Comparison of ENCODE assay signal across 10 mouse cellular contexts in genomic region chr2:154038932-154039331, GRCm38 (mm10). TPM values are rescaled to one million over a fixed set of nuclear protein-coding genes. Genes with fewer than 3 reads are reported as not detected.
DNase-seq lines count a peak whose midpoint lies in the region; ATAC-seq and TF ChIP-seq lines count a peak whose summit lies in the region.
"Had no signal": no experiment of that assay in that cellular context is flagged by ENCODE, and none has a peak within 500 bp of the region (broad histone marks: within the 10 kb centered on the region; RNA-seq: fewer than 3 reads in every experiment).

No protein-coding gene starts in this region.

- DNase-seq in layer of hippocampus, adult 11-12 months (ENCODE audit: low spot score), result peak; percentile 29
- no peak for DNase-seq in layer of hippocampus, adult 9-11 months
- peak; percentile 51 for DNase-seq in ES-E14 (ENCODE audit: low read depth, low spot score)
- peak; percentile 69 for DNase-seq in adrenal gland, postnatal 10 days
- DNase-seq in left cerebral cortex, postnatal 4 days, result peak; percentile 46
- DNase-seq in stomach, postnatal 0 days (ENCODE audit: low spot score), result peak; percentile 47
- DNase-seq in urinary bladder, postnatal 36 days (ENCODE audit: low spot score in 2 of 2), result no peak

- H3K4me2 ChIP-seq in stomach, postnatal 0 days (replicated peaks; ENCODE audit: low read depth), result no peak overlapping the region

- no peaks in the 10 kb centered on the region for H3K36me3 ChIP-seq in ES-E14 (ENCODE audit: control insufficient read depth, insufficient read depth, low read length, poor library complexity, severe bottlenecking)
- H3K36me3 ChIP-seq in stomach, postnatal 0 days (ENCODE audit: control insufficient read depth, insufficient read depth, low read length), result no peaks in the 10 kb centered on the region

- intact Hi-C loops in left cerebral cortex, postnatal 4 days (cut with DNase I), result no loop called here

- H3K27me3 ChIP-seq in stomach, postnatal 0 days (ENCODE audit: control insufficient read depth, insufficient read depth, low read length), result no peaks in the 10 kb centered on the region

- no peaks in the 10 kb centered on the region for H3K9me3 ChIP-seq in ES-E14 (ENCODE audit: control insufficient read depth, insufficient read depth, low read depth, low read length)
- H3K9me3 ChIP-seq in stomach, postnatal 0 days (ENCODE audit: control insufficient read depth, low read length), result no peaks in the 10 kb centered on the region

- TF ChIP-seq CTCF in cortical plate, adult 2 months (IDR thresholded peaks at IDR 0.05; ENCODE audit: extremely low read depth, insufficient read depth, low read length), result peak; percentile 52
- TF ChIP-seq CTCF in stomach, postnatal 0 days (IDR thresholded peaks at IDR 0.05; ENCODE audit: low read depth), result peak; percentile 66

- no peak overlapping the region for H3K9ac ChIP-seq in ES-E14 (ENCODE audit: insufficient read depth, low read depth, low read length, poor library complexity, severe bottlenecking)
- H3K9ac ChIP-seq in stomach, postnatal 0 days (ENCODE audit: low read length), result no peak overlapping the region

- no peaks in the 10 kb centered on the region for H3K4me1 ChIP-seq in ES-E14 (ENCODE audit: control insufficient read depth in 2 of 2, insufficient read depth in 2 of 2, low read length in 2 of 2, poor library complexity in 1 of 2)
- H3K4me1 ChIP-seq in cortical plate, adult 2 months (ENCODE audit: control insufficient read depth, insufficient read depth, low read length), result no peaks in the 10 kb centered on the region
- no peaks in the 10 kb centered on the region for H3K4me1 ChIP-seq in stomach, postnatal 0 days (replicated peaks; ENCODE audit: control insufficient read depth, insufficient read depth)

- no peak overlapping the region for H3K4me3 ChIP-seq in ES-E14 (ENCODE audit: insufficient read depth in 1 of 2, low read depth in 1 of 2, low read length in 2 of 2, poor library complexity in 1 of 2, severe bottlenecking in 1 of 2)
- H3K4me3 ChIP-seq in cortical plate, adult 2 months (ENCODE audit: insufficient read depth, low read length), result no peak overlapping the region
- no peak overlapping the region for H3K4me3 ChIP-seq in stomach, postnatal 0 days (ENCODE audit: low read depth, low read length)

- no peak for ATAC-seq in stomach, postnatal 0 days (ENCODE audit: low FRiP score, low TSS enrichment)

- H3K27ac ChIP-seq in ES-E14 (ENCODE audit: insufficient read depth, low read depth, low read length, poor library complexity, severe bottlenecking), result no peak overlapping the region
- no peak overlapping the region for H3K27ac ChIP-seq in cortical plate, adult 2 months (ENCODE audit: insufficient read depth, low read length)
- no peak overlapping the region for H3K27ac ChIP-seq in stomach, postnatal 0 days (replicated peaks)

- no peak for TF ChIP-seq POLR2A in cortical plate, adult 2 months (IDR thresholded peaks at IDR 0.05; ENCODE audit: extremely low read depth, insufficient read depth, low read length)

- in situ Hi-C loops in ES-E14 (cut with MboI; ENCODE audit: low sequenced_read_pairs in 2 of 2, unreplicated experiment in 2 of 2), result no loop called here

- no peak for TF ChIP-seq EP300 in stomach, postnatal 0 days (optimal IDR thresholded peaks at IDR 0.05)

- WGBS in stomach, postnatal 0 days, result 54% methylated on average over 2 of the region's 2 CpGs

TF ChIP-seq in ES-E14, 5 proteins besides CTCF, POLR2A, EP300 and RAD21:
- TF ChIP-seq MAFK (IDR thresholded peaks at IDR 0.05; ENCODE audit: insufficient read depth, low read depth, low read length) (no peak), CHD2 (IDR thresholded peaks at IDR 0.05; ENCODE audit: low read depth, low read length) (no peak), ZC3H11A (IDR thresholded peaks at IDR 0.05; ENCODE audit: borderline replicate concordance, low read depth, low read length) (no peak), ZNF384 (IDR thresholded peaks at IDR 0.05; ENCODE audit: low read depth, low read length) (no peak), HCFC1 (IDR thresholded peaks at IDR 0.05; ENCODE audit: borderline replicate concordance, insufficient read depth, low read length) (no peak)

RNA-seq across cellular contexts. Expression of gene Bpifa2, which starts 30.9 kb away (rescaled TPM):
- not detected in 2 replicates for total RNA-seq in ES-E14 (2012; rRNA removed)
- total RNA-seq in adrenal gland, postnatal 10 days (2021), result under 1 TPM; 0.70 to 0.75 TPM
- not detected in 2 replicates for polyA plus RNA-seq in cortical plate, adult 2 months (2012; rRNA removed)
- total RNA-seq in left cerebral cortex, postnatal 4 days (2021), result not detected
- polyA plus RNA-seq in stomach, postnatal 0 days (2015; fragmentation: Nextera tagmentation; extraction: Ambion mirVana), result not detected in 2 replicates
- total RNA-seq: heart, adult 18-20 months had no signal
- polyA plus RNA-seq: lung, embryonic 16.5 days had no signal

Comparison
In these comparisons a context has a peak if more than half of its experiments do, and no peak if none do; other contexts are left out.
1. DNase-seq: peak in layer of hippocampus, adult 11-12 months (single experiment), ES-E14 (single experiment), adrenal gland, postnatal 10 days (single experiment), left cerebral cortex, postnatal 4 days (single experiment) and stomach, postnatal 0 days (single experiment); none in layer of hippocampus, adult 9-11 months (single experiment) and urinary bladder, postnatal 36 days (0 of 2).